Mouse (Mus musculus) thymus, postnatal 10 days (tissue): ENCODE measurements around the gene Edil3.

Source experiments
- DNase-seq, 2 experiments: peaks; one replicate each; pipeline ENCODE4 v3.0.0; 2021; ENCODE audit warnings: low spot score in 2 of 2

The Edil3 gene

DNA sequence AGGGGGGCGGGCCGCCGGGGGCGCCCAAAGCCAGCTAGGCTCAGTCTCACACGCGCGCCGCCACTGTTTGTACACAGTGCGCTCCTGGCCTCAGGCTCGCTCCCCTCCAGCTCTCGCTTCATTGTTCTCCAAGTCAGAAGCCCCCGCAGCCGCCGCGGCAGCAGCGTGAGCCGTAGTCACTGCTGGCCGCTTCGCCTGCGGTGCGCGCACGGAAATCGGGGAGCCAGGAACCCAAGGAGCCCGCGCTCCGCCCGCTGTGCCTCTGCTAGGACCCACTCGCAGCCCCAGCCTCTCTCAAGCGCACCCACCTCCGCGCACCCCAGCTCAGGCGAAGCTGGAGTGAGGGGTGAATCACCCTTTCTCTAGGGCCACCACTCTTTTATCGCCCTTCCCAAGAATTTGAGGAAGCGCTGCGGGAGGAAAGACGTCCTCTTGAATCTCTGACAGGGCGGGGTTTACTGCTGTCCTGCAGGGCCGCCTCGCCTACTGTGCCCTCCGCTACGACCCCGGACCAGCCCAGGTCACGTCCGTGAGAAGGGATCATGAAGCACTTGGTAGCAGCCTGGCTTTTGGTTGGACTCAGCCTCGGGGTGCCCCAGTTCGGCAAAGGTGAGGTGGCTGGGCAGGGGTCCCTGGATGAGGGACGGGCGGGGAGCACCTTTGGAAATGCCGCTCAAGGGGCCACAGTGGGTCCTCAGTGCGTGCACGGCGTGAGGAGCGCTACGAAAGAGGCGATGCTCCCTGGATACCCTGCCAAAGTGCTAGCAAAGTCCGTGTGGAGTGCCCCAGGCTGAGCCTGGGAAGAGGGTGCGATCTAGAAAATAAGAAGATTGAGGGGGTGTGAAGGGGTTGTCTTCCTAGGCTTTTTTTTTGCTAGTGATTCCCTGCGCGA, at the start of gene Edil3:
Gene Edil3, plus strand, starts transcription at position 33 of the 892 bp plus-strand sequence.
- DNase-seq, result no peak

DNA sequence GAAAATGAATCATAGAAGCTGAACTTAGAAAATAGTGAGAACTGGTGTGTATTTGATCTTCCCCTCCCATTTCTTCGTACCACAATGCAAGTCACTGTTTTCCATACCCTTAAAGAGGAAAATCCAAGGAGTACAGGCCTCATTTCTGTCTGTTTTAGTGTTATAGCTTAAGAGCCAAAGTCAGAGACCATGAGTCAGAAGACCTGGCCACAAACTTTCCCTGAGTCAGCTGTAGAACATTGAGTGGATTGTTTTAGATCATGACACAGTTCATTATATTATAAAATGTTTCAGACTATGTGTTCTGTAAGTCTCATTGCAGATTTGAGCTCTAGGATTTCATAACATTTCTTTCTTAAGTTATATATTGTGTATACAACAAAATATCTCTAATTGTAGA, 22.1 kb upstream of the Edil3 start:
- DNase-seq, result no peak

DNA sequence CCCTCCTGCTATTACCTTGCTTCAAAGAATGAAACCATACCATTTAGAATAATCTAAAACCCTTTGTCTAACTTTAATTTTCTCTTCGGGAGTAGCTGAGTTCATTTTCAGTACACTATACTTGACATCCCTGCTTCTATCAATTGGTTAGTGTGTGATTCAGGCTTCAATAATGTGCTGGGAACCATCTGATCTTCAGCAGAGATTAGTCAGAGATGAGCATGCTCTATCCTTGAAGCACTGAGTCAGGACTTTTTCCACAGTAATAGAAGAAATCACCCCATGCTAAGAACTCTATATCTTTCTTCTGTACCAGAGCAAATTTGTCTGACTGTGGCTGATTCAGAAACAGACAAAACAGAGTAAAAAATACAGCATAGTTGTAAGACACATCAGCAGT, 20.3 kb upstream of the Edil3 start:
- no peak for DNase-seq

DNA sequence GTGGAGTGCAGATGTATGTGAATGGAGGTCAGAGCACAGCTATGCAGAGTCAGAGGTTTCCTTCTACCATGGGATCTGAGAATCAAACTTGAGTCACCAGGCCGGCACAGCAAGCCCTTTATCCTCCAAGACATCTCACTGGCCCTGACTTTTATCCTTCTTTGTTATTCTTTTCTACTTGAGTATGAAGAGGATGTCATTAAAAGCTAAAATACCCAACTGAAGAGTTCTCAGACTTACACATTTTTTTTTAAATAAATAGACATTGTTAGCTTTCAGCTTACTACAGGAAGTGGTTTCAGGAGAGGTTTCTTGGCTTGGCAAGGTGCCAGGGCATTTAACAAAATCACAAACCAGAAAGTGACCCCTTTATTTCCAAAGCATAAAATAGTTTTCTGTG, 15.4 kb upstream of the Edil3 start:
- no peak for DNase-seq

DNA sequence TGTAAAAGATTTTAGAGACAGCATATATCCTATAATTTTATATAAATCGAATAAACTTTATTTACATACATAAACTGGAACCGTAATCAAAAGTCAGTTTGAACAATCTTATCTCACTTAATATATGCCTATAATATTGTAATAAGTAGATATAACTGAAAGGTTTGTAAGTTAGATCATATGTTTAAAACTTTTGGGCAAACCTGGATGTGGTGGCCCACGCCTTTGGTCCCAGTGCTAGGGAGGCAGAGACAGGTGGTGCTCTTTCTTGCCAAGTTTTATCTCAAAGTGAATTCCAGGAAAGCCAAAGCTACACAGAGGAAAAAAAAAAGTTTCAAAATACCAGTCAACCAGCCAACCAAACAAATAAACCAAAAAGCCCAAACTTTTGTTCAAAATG, 15.0 kb upstream of the Edil3 start:
- no peak for DNase-seq

DNA sequence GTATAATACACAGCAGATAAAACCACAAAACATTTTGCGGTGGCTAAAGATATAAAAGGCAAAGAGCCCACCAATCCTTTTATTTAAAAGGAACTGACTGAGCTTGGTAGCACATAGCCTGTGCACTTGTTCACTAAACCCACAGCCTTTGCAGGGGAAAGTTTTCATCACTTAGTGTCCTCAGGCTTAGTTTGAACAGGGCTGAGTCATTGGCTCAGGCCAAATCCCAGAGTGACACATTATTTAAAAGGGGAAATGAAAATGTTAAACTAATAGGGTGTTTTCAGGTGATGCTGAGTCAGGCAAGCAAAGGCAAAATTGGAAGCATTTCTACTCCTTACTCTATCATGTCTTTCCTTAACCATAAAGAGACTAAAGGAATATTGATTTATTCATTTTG, 11.2 kb upstream of the Edil3 start:
- DNase-seq, result no peak

DNA sequence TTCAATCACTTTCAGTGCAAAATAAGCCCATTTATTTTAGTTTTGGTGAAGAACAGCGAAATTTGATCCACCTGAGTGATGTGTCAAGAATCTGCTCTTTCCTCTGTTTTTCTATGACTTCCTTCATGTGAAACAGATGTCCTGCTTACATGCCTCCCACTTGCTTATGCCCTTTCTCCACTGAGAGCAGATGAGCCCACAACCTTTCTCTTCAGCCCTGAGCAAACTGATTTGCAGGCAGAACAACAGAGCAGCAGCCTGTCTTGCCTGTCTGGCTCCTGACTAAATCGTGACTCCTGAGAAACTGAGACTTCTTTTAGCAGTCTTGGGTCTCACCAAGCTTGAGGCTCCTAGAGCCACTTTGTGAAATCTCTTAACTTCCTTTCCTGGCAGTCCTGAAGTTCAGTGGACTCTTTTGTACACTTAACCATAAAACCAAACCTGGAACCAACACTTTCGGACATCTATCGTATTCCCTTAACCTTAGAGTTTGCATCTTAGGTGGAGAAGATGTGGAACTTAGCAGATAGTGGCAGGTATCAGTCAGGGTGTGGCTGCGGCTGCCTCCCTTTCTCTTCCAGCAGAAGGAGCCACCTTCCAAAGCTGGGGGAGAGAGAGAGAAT, 475 bp upstream of the Edil3 start:
- no peak for DNase-seq

DNA sequence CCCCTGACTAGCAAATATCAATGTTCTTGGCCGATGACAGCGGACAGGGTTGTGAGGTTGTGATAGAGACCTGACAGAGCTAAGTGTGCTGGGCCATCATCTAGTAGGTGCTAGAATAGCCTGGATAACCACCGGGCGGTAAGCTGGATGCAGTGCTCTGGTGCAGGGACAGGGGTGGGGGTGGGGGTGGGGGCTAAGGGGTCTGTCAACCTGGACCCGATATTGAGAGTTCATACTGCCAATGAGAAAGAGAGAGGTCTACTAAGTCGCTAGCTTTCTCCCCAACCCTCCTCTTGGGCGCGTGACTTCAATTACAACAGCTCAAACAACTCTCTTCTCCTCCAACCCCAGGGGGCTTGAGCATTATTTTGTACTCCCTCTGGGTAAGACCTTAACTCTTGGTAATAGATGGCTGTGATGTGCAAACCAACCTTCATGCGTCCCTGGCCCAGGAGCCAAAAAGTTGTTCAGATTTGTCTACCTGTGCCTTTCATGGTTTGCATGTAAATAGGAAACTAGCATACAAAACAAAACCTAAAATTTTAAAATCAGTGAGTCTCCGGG, 1.1 kb downstream of the Edil3 start:
- no peak for DNase-seq

DNA sequence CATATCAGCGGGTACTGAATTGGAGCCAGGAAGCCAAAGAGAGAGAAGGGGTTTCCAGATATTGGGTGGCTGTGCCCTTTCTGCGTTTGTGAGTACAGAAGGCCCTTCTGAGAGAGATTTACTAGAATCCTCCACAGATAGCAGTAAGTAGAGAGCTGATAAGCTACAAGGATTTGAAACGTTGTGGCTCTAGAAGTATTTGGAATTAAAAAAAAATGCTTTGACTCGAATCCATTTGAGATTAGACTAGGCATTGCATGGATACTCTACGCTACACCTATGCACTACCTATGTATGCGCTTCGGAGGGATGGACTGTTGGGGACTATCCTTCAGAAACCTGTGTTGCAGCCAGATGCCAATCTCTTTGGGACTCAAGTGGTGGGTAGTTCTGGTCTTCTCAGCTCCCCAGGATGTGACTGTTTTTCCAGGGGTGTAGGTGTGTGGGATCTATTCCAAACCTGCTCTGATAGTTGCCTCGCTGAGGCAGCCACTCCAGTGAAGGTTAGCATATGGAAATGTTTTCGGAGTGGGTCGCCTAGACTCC, 1.8 kb downstream of the Edil3 start:
- DNase-seq, result no peak

DNA sequence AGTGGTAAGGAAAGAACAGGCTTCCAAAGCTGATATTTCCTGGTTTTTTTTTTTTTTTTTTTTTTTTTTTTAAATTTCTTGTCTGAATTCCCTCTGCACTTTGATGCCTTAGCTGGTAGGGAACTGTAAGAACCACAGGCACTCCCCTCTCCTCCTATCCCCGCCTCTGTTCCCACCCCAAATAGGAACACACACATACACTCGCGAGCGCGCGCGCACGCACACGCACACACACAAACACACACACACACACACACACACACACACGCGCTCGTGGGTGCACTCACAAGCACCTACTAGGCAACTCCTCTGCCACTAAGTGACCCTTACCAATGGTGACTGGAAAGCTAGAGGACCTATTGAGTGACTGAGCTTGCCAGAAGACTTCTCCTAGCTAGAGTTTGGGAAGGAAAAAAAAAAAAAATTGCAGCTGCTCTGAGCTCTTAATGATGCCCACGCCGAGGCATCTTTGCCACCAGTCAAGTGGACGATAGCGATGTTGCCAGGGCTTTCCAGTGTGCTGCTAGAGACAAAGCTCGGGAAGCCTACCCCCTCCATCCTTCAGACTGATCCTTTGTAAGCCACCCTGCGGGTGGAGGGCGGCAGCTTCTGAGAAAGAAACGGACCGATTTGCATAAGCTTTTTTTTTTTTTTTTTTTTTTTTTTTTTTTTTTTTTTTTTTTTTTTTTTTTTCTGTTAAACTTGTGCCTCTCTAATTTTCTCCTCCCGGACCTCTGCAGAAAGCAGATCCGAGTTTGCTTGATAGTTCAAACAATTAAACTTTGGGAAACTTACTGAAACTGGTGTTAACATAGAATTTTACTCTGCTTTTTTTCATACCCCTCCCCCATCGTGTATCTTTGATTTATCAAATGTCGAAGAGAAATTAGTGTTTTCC, 2.5 kb downstream of the Edil3 start:
- no peak for DNase-seq

DNA sequence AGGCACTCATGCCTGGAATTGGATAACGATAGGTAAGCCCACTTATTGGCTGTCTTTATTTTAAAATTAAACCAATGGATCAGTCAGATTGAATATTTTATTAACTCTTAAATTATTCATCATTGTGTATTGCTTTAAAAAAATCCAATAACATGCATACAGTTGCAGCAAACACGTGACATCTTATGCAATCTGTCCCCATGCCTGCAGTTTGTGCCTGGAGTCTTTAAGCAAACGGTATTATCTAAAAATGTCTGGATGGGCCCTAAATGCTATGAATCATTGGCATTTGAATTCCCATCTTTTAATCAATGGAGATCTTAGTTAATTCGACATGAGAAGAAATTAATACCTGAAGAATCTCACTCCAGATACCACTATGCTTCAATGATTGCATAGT, 3.2 kb downstream of the Edil3 start:
- no peak for DNase-seq

DNA sequence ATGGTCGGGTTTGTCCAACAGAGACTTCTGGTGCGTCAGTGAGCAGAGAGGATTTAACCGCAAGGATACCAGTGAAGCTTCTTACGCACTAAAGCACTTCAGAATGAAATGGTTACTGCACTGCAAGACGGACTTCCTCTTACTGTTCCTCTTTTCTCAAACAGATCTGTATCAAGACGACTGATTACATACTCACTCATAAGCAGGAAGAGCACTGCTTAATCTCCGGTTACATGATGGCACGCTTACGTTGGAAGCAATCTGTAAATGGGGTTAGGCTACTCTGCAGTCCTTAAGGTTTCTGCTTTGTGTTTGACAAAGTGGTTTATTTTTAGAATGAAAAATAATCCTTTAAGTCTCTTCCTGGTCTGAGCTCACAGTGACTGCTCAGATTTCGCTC, 7.1 kb downstream of the Edil3 start:
- DNase-seq, result no peak

DNA sequence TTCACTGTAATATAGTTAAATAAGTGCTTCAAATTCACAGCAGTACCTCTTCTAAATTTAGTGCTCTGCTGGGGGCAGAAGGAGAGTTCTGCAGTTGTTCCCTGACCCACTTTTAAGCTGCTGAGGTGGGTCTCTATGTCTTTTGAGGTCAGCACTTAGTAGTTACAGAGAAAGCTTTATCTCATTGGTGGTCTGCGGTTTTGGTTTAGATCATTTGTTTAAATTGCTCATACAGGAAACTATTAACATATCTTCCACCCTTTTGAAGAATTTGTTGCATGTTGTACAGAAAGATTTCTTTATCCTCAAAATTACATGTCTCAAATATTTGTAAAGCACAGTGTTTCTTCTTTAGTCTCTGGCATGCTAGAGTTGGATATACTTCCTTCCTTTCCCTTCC, 12.5 kb downstream of the Edil3 start:
- DNase-seq, result no peak

DNA sequence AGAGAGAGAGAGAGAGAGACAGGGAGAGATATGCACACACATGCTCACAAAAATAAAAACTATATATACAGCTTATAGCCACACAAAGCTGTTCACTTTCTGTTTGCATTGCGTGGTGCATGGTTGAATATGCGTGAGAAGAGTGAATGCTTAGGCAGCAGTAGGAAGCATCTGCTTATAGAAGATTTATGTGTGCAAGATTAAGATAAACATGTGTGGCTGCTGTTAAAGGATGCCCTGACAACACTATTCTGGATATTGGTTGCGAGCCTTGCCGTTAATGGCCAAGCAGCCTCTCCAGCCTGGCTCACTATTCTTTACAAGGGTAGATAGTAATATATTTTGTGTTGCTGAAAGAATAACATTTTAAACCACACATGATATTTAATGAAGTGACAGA, 28.5 kb downstream of the Edil3 start:
- DNase-seq, result no peak

DNA sequence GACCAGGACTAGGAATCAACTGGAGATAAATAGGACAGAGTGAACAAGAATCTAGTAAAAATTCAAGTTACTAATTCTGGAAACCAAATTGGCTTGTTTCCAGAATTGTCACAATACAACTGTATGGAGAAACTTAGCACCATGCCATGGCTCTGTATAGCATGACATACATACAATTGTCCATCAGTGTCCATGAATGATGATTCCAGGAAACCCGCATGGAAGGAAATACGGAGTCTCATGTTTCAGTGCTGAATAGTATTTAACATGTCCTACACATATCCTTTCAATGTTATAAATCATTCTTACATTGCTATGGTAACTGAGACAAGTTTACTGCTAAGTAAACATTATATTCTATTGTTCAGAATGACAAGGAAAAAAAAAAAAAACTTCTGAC, 58.7 kb downstream of the Edil3 start:
- no peak for DNase-seq

DNA sequence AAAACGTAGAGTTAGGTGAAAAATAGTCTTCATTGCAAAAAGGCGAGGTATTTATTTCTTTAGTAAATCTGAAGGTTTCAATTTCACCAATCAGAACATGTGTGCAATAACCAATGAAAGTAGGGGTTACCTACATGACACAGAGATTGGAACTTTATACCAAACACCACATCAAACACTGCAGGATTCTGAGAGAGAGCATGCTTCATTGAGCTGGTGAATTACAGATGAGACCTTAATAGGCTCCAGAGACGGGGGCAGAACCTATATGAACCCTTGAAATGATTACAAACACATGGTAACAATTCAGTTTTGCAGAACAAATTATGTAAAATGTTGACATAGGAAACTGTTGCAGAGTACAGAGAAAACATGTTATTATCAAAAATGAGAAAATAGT, 69.5 kb downstream of the Edil3 start:
- DNase-seq, result no peak

DNA sequence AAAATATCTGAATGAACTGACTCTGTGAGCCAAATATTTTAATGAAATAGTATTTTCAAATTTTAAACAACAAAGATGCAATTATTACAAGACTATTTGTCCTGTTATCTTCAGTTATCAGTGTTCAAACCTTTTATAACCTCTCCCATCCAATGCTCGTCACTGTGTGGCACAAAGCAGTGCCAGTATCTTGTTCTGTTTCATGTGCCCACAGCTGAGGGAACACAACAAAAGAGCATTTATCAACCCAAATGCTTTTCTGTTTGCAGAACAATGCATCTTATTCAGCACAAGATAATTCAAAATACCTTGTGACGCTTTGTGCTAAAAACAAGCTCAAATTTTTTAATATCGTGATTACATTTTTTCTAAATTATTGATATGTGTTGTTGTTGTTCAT, 78.8 kb downstream of the Edil3 start:
- DNase-seq, result no peak

DNA sequence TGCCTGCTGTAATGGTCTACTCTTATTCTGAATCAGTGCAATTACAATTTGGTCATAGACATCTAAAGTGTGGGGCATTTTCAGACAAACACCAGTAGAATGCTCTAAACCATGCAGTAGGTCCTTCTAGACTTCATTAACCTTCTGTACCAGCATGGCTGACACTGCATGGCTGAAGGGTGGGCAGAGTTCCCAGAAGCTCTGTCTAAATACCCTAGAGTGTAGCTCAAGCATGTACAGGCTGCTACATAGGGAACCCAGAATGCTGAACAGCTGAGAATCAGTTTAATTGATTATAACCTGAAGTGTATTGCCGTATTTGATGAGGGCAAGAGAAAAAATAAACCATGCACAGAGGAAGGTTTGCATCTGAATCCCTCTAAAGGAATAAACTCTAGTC, 86.1 kb downstream of the Edil3 start:
- no peak for DNase-seq

DNA sequence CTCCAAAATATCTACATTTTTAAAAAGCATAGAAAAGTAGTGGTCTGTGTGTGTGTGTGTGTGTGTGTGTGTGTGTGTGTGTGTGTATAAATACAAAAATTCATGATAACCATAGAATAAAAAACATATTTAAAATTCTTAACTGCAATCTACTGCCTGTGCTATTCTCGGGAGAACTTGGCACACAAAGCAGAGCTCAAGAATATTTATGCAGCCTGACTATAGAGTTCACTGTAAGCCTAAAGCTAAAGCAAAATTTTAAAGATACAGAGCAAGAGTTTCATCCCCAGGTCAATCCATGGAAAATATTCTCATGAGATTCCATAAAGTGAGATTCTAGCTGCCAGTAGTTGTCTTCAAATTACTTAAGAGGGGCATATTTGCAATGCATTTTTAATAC, 86.9 kb downstream of the Edil3 start:
- DNase-seq, result no peak

DNA sequence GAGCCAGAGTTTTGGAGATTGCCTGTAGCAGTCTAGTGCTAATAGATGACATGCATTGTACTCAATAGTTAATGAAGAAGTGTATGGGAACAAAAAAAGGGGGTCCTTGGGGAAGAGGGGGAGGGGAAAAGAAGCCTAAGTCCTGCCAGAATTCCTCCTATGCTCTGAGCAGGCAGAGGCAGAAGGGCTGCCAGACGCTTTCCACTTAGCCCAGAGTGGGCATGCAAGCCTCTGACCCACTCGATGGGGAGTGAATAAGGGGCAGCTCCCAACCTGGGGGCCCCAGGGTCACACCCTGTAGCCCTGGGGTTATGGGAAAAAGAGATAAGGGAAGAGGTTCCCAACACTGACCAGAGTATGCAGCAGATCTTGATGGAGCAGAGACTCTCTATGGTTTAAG, 95.2 kb downstream of the Edil3 start:
- DNase-seq, result no peak

DNA sequence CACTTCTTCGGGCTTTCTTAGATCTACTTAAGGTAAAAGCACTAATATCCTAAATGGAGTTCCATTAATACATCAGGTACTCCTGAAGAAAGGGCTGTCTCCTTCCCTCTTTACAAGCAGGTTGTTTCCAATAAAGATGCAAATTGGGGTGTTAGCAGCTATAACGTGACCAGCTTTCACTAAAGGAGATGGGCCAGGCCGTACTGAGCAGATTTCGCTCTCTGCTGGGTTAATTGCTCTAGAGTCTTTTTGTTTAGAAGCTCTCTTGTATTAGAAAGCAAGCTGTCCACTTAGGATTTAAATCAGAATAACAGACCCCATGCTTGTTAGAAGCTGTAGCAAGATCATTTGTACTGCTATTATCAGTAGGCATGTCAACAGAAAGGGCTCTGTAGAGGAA, 108.4 kb downstream of the Edil3 start:
- no peak for DNase-seq

DNA sequence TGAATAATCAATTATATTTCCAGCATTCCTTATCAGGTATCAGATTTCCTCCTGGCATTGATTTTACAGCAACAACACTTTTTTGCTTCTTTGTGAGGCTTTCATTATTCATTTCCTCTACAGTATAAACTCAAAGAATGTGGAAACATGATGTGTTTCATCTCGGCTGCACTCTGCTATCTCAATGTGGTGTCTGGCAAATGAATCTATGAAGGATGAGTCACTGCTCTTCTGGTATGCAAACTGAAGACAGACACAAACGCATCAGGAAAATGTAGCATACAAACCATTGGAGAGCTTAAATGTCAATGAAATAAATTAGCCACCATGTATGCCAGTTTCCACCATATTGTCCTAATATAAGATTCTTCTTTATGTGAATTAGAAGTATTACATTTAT, 117.3 kb downstream of the Edil3 start:
- no peak for DNase-seq
